Mouse (Mus musculus): ENCODE data around the gene Lmntd2.

The Lmntd2 gene

DNA sequence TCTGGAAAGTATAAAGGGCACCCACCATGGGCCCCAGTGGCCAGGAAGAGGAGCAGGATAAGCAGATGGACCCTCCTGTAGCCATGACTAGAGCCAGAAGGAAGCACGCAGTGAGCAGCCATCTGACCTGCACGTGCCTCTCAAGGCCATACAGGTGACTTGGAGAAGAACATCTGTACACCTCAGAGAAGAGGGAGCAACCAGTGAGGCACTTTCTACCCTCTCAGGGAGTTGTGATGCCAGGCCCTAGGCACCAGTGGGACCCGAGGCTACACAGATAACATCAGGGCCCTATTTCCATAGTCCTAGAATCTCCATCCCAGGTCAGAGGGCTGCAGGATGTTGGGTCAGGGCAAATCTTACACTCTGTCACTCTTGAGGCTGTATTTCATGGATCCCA lies 23.7 kb downstream of the Lmntd2 start:
- DNase-seq (ENCODE audit: low spot score), result no peak

DNA sequence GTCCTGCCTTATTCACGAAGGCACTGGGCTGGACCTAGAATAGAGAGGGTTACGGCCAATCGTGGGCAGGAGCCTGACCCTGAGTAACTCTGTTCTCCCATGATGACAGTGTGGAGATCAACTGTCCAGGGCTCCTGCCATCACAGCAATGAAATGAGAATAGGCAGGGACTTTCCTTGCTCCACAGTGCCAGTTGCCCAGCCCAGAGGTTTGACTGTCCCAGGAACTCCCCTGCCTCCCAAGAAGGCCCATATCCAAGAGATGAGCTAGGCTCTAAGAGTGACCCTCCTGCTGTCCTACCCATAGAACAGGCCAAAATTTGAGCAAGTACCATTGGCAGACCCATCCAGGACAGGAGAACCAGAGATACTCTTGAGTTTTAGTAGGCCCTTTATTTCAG lies 25.1 kb downstream of the Lmntd2 start:
- DNase-seq (ENCODE audit: low spot score), result no peak

DNA sequence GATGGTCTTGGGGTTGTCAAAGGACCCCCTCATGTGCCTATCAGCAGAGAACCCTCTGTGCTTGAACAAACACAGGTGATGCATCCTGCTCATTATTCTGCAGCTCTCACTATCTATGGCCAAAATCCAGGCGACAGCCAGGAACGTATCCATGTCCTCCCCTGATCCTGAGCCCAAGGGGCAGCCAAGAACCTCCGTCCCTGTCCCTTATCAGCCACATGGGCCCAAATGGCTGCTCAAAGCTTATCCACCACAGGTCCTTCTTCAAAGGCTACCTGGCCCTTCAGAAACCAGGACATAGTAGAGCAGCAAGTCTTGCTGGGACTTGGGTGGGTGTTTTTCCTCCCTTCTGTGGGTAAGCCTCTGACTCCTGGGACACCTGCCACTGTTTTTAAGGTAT lies 25.7 kb downstream of the Lmntd2 start:
- DNase-seq (ENCODE audit: low spot score), result no peak

DNA sequence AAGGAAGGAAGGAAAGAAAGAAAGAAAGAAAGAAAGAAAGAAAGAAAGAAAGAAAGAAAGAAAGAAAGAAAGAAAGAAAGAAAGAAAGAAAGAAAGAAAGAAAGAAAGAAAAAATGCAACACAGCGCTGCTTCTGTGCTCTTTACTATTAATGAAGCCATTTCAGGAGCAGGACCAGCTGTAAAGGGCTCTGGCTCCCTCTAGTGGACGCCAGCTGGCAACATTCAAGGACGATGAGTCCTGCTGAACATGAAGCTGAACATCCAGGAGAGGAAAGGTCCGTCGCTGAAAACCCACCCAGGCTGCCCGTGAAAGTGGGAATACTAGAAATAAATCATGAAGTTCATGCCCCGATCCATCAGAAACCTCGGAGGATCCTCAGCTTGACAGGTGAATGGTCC lies 37.7 kb downstream of the Lmntd2 start:
- peak; percentile 83 for DNase-seq (ENCODE audit: low spot score)

DNA sequence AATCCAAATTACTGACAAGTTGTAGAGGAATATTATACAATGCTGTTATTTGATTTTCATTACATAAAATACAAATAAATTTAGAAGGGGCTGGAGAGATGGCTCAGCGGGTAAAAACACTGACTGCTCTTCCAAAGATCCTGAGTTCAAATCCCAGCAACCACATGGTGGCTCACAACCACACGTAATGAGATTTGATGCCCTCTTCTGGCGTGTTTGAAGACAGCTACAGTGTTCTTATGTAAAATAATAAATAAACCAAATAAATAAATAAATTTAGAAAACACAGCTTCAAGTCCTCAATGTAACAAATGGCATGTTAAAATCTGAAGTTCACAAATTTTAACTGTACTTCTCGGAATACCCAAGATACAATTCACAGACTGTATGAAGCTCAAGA lies 38.8 kb downstream of the Lmntd2 start:
- no peak for DNase-seq (ENCODE audit: low spot score)

DNA sequence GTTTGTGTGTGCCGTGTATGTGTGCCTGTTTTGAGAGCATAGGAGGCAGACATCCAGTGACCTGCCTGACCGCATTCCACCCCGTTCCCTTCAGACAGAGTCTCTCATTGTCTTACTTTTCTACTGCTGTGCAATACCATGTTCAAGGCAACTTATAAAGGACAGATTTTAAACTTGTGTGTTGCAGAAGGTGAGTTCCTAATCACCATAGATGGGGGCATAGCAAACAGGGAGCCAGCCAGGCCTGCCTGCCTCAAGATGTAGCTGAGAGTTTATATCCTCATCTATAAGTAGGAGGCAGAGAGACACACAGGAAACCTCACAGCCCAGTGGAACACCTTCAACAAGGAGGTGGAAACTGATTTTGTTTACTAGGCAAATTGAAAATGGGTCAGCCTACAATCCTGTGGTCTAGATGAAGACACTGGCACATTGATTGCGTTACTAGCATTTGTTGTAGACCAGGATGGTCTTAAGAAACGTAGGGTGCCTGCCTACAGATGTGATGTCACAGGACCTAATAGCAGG lies 40.5 kb downstream of the Lmntd2 start:
- DNase-seq (ENCODE audit: low spot score), result peak; percentile 22

DNA sequence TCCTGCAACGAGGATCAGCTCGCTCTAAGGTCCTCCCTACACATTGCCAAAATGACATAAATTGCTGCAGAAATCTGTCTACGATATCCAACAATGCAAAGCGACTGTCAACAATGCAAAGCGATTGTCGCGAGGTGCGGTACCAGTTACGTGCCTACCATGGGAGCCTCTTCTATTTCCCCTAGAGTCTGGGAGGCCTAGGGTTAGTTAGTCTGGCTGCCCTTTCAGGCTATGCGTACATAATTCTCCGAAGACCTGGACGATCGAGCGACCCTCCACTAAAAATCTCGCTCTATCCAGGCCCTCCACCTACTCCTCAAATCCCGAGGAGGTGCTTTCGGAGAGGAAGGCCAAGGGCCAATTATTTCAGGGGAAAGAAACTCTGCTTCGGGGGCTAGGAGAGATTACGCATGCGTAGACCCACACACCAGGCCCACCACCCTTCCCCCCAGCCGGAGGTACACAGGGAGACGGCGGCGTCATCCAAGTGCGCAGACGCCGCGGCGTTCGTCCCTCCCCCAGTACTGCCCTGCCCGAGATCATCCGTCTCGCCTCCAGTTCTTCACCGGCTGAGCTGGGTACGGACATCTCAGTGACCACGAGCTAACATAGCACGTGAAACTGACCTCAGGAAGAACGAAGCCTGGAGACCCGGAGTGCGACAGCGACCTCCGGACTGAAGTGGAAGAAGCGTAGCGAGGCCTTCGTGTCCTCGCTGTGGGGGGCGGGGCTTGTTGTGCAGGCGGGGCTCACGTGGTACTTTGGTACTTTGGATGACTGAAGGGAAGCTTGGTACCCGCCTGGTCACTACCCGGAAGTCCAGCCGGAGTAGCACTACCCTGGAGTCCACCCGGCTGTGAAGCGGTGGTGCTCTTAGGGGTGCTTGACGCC lies 41.5 kb downstream of the Lmntd2 start, which contains the start of gene Rnh1:
Gene Rnh1, minus strand, starts transcription at position 742 of the 891 bp plus-strand sequence.
- DNase-seq (ENCODE audit: low spot score), result peak; percentile 86

DNA sequence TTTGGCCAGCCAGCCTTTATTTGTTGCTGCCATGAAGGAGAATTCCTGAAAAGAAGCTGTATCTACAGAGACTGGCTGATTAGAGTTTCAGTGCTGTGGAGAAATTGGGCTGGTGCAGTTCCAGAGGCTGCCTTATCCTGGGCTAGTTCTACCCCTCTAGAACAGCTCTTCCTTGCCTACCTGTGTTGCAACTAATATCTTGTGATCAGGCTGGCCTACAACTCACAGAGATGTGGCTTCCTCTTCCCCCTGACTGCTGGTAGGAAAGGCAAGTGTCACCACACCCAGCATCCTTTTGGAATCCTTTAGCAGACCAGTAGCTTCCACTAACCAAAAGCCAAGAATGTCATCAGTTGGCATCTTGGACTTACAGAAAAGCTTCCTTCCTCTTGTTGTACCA lies 44.0 kb downstream of the Lmntd2 start:
- DNase-seq (ENCODE audit: low spot score), result no peak

DNA sequence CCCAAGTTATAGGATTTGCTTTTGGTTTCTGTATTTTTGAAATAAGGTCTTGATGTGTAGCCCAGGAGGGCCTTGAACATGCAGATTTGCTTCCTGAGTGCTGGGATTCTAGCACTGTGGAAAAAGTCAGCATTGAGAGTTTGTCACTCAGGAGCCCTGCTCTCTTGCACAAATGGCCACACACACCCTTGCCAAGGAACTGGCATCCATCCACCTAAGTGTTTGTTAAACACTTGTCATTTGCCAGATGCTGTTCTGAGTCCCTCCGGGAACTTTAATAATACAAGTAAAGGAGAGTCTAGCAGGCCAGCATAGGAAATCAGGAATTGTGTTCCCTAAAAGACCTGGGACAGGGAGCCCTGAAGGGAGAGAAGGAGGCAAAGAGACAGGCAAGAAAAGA lies 44.6 kb downstream of the Lmntd2 start:
- DNase-seq (ENCODE audit: low spot score), result no peak

DNA sequence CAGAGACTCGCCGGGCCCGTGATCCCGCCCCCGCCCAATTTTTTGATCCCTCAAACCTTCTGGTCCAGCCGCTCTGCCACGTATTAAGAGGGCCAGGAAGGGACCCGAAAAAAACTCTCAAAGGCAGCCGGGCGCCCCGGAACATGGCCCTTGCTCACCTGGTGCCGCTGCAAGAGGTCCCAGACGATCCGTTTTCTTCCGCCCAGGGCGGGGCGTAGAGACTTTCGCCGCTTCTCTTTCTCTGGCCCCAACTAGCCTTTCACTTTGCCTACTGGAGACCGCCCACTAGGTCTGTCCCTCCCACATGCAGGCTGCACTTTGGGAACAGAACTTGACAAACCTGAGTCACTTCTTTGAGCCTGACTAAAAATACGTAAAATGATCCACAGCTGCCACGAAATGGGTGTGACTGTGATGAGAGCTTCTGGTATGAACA lies 45.3 kb downstream of the Lmntd2 start:
- DNase-seq (ENCODE audit: low spot score), result peak; percentile 34

DNA sequence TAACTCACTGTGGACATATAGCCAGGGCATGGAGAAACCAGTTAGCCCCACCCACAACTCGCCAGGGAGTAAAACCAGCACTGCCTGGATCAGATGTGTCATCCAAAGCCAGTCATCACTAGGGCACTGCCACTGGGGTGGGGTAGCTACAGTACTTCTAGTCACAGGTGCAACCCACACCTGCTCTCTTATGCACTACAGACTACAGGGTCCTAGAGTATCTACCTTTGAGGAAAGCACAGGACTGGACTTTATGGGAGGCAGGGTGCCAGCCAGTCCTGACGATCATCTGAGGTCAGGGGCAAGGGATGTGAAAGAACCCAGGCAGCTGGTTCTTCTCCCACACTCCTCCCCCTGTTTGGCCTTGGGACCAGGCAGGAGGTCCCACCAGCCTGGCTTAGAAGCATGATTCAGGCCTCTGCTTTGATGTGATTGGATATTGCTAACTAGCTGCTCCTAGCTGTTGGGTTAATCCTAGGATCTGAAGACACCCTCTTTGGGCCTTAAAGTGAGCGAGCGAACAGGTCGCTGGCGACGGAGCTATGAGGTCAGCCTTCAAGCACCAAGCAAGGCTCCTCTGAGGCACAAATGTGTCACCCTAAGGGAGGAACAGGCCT lies 45.9 kb downstream of the Lmntd2 start:
- DNase-seq (ENCODE audit: low spot score), result no peak

DNA sequence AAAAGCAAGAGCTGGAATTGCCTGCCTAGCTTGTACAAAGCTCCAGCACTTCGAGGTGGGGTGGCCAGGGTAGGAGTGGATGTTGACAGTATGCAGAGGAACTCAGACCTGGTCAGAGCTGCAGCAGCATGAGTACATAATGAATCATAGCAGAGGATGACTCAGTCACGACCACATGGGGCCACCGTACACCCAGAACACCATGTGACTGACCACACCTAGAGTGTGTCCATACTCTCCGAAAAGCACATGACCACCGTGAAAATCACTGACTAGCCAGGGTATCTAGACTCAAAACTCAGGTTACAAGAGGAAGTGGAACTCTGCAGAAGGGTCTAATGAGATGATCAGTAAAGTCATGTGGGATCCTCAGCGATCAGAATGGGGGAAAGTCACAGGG lies 49.0 kb downstream of the Lmntd2 start:
- no peak for DNase-seq (ENCODE audit: low spot score)

DNA sequence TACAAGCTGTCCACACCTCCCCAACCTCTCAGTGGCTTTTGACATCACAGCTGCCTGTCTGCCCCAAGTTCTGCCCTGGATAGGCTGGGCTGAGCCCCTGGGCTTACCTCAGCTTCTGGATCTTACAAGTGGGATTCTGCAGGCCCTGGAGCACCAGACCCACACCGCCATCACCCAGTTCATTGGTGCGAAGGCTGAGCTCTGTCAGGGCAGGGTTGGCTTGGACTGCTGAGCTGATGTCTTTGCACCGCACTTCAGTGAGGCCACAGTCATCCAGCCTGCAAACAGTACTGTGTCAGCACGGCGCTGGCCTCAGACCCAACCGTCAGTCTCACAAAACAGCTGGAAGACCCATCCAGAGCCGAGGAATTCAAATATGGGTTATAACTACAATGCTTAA lies 49.5 kb downstream of the Lmntd2 start:
- no peak for DNase-seq (ENCODE audit: low spot score)

Data from T-cell, adult 2 months (primary cell).